Mouse (Mus musculus) liver, adult 2 months (tissue): ENCODE measurements around the gene Sept5. TPM values are rescaled to one million over a fixed set of nuclear protein-coding genes. Genes with fewer than 3 reads are reported as not detected.

Experiments used
- DNase-seq: peaks from one replicate; pipeline ENCODE4 v3.0.0-alpha.2; 2011; ENCODE audit warnings: low read depth, low spot score; ENCODE audit errors: extremely low read depth
- H3K27ac ChIP-seq: fragments of 200-500 bp; replicated peaks from 2 replicates; pipeline ENCODE4 v1.5.1; 2012; ENCODE audit warnings: low read depth, mild to moderate bottlenecking, control low read depth, inconsistent platforms, low read length; ENCODE audit not compliant: insufficient read depth
- H3K27me3 ChIP-seq: fragments of 200-500 bp; 2 replicates; pipeline ENCODE4 v1.6.1; 2012; ENCODE audit warnings: mild to moderate bottlenecking, moderate library complexity, low read length, inconsistent platforms; ENCODE audit not compliant: control insufficient read depth, insufficient read depth
- H3K36me3 ChIP-seq: fragments of 200-500 bp; 2 replicates; pipeline ENCODE4 v1.6.1; 2012; ENCODE audit warnings: low read length, inconsistent platforms; ENCODE audit not compliant: control insufficient read depth, insufficient read depth
- H3K4me1 ChIP-seq: fragments of 200-500 bp; 2 replicates; pipeline ENCODE4 v1.6.1; 2011; ENCODE audit warnings: low read length; ENCODE audit not compliant: control insufficient read depth, insufficient read depth
- H3K4me3 ChIP-seq: fragments of 200-500 bp; 2 replicates; pipeline ENCODE4 v1.5.1; 2011; ENCODE audit warnings: low read depth, mild to moderate bottlenecking, control low read depth, low read length, moderate library complexity; ENCODE audit not compliant: insufficient read depth
- H3K79me2 ChIP-seq: fragments of 200-500 bp; 2 replicates; pipeline ENCODE4 v1.6.1; 2012; ENCODE audit warnings: inconsistent platforms, mild to moderate bottlenecking, low read length, moderate library complexity; ENCODE audit not compliant: control insufficient read depth, insufficient read depth
- H3K9ac ChIP-seq: fragments of 200-500 bp; 2 replicates; pipeline ENCODE4 v1.6.1; 2012; ENCODE audit warnings: low read depth, mild to moderate bottlenecking, control low read depth, inconsistent platforms, low read length
- CTCF ChIP-seq: fragments of 200-500 bp; IDR thresholded peaks from 2 replicates; pipeline ENCODE4 v1.5.1; 2011; ENCODE audit warnings: low read depth, low read length, control low read depth
- POLR2A ChIP-seq: fragments of 200-500 bp; IDR thresholded peaks from 2 replicates; pipeline ENCODE4 v1.6.1; 2011; ENCODE audit warnings: low read length, control low read depth; ENCODE audit not compliant: insufficient read depth; ENCODE audit errors: extremely low read depth
- WGBS: fragments of 180-500 bp; shearing (Covaris S2); methylation state at CpG from one replicate; pipeline ENCODE4 v1.1.7; 2018; 5-methylcytosine and 5-hydroxymethylcytosine counted together
- polyA plus RNA-seq: library from polyadenylated mRNA; depleted of rRNA; stranded (reverse); fragments of >200 nt; gene quantifications from 2 replicates; pipeline ENCODE4 v1.2.3, GENCODE M21; 2012
- total RNA-seq: library from RNA; depleted of rRNA; stranded (reverse); fragments of >200 nt; gene quantifications from 2 replicates; pipeline ENCODE4 v1.2.3, GENCODE M21; 2014

Sept5 gene
- total and polyA plus RNA-seq, 2 experiments: 0.18 to 0.87 TPM

- Histone ChIP-seq H3K36me3 (no peaks in the 10 kb centered on the region), H3K27ac (no peak overlapping the region), H3K4me1 (peaks cover 3% of the 10 kb centered on the region; the same call in 1 of the 2 replicates), H3K4me3 (no peak overlapping the region), H3K79me2 (no peaks in the 10 kb centered on the region), H3K9ac (no peak overlapping the region), H3K27me3 (no peaks in the 10 kb centered on the region)
- no peak for DNase-seq
- no peak for TF ChIP-seq CTCF
- no peak for TF ChIP-seq POLR2A
- 89% methylated on average over 3 of the region's 3 CpGs for WGBS
Observed at GRCm38 (mm10) chr16:18613301-18613700, 16.5 kb downstream of the Sept5 start.

GRCm38 (mm10) chr16:18611752-18612151 is 18.0 kb downstream of the Sept5 start:
- WGBS: 85% methylated on average over 13 of the region's 13 CpGs
- no peak overlapping the region for H3K4me3 ChIP-seq
- no peaks in the 10 kb centered on the region for H3K36me3 ChIP-seq
- DNase-seq: no peak
- H3K27ac ChIP-seq: no peak overlapping the region
- no peak overlapping the region for H3K9ac ChIP-seq
- TF ChIP-seq CTCF (no peak), POLR2A (no peak)
- H3K27me3 ChIP-seq: no peaks in the 10 kb centered on the region
- no peaks in the 10 kb centered on the region for H3K79me2 ChIP-seq
- H3K4me1 ChIP-seq: no peaks in the 10 kb centered on the region

GRCm38 (mm10) chr16:18609099-18609498 is 20.7 kb downstream of the Sept5 start:
- Histone ChIP-seq H3K79me2 (no peaks in the 10 kb centered on the region), H3K27ac (no peak overlapping the region), H3K4me1 (no peaks in the 10 kb centered on the region), H3K27me3 (no peaks in the 10 kb centered on the region), H3K4me3 (no peak overlapping the region), H3K9ac (no peak overlapping the region), H3K36me3 (no peaks in the 10 kb centered on the region)
- WGBS: 92% methylated on average over 2 of the region's 2 CpGs
- TF ChIP-seq CTCF (no peak), POLR2A (no peak)
- no peak for DNase-seq

- no peaks in the 10 kb centered on the region for H3K79me2 ChIP-seq
- H3K27me3 ChIP-seq: no peaks in the 10 kb centered on the region
- no peak overlapping the region for H3K4me3 ChIP-seq
- H3K4me1 ChIP-seq: no peaks in the 10 kb centered on the region
- no peak overlapping the region for H3K27ac ChIP-seq
- no peak for DNase-seq
- WGBS: 21% methylated on average over 11 of the region's 11 CpGs
- H3K36me3 ChIP-seq: no peaks in the 10 kb centered on the region
- no peak overlapping the region for H3K9ac ChIP-seq
- TF ChIP-seq POLR2A (no peak), CTCF (no peak)
Observed at GRCm38 (mm10) chr16:18608226-18608625, 21.5 kb downstream of the Sept5 start.

GRCm38 (mm10) chr16:18605705-18606104 is 24.0 kb downstream of the Sept5 start:
- no peak for DNase-seq
- no peaks in the 10 kb centered on the region for H3K36me3 ChIP-seq
- 87% methylated on average over 5 of the region's 5 CpGs for WGBS
- no peaks in the 10 kb centered on the region for H3K4me1 ChIP-seq
- no peaks in the 10 kb centered on the region for H3K79me2 ChIP-seq
- H3K4me3 ChIP-seq: no peak overlapping the region
- no peaks in the 10 kb centered on the region for H3K27me3 ChIP-seq
- TF ChIP-seq POLR2A: no peak
- no peak for TF ChIP-seq CTCF
- no peak overlapping the region for H3K27ac ChIP-seq
- H3K9ac ChIP-seq: no peak overlapping the region

GRCm38 (mm10) chr16:18604267-18604701 is 25.5 kb downstream of the Sept5 start:
- WGBS: 44% methylated on average over 8 of the region's 8 CpGs
- TF ChIP-seq CTCF: no peak
- no peak for TF ChIP-seq POLR2A
- Histone ChIP-seq H3K79me2 (no peaks in the 10 kb centered on the region), H3K27me3 (no peaks in the 10 kb centered on the region), H3K9ac (no peak overlapping the region), H3K27ac (no peak overlapping the region), H3K4me1 (no peaks in the 10 kb centered on the region), H3K36me3 (no peaks in the 10 kb centered on the region), H3K4me3 (no peak overlapping the region)
- peak; percentile 25 for DNase-seq
